Mouse (Mus musculus): ENCODE measurements at regions not wholly inside any gene's neighbourhood (a gene's known extent, or its start where the extent isn't known, plus 50 kb on each side); places are given as distances from the start of the nearest gene placed in this dataset.

DNA sequence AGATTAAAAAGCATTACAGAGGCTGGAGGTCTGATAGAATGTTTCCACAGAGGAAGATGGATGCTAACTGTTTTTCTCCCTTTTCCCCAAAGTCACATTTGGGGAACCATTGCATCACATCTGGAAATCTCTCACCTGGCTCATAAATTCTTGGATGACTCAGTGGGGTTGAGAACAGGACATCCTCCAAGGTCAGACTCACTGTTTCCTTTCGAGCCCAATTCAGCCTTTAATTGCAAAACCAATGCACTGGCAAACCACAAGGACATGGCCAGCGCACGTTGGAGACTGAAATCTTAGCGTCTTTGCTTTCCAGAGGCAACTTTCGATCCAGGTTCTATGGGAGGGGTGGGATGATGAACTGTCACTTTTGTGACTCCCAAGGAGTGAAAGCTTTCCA is 184.5 kb upstream of the Trib2 start:
- ATAC-seq (ENCODE audit: insufficient number of reproducible peaks, low FRiP score, low TSS enrichment): no peak

DNA sequence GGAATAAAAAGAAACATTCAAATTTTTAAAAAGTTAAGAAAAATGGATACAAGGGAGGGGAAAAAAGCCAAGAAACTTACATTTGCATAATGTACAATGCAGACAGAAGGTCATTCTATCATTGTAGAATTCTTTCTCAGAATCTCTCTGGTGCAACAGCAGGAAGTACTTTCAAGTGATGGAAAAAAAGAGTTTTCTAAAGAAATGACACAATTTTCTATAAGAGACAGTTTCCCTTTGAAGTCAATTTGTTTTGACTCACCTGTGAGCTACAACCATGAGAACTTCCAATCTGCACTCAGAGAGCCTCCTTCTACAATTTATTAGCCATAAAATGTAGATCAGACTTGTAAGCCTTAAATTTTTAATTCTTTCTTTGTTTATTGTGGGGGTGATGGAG is 181.6 kb upstream of the Trib2 start:
- no peak for ATAC-seq (ENCODE audit: insufficient number of reproducible peaks, low FRiP score, low TSS enrichment)

GRCm38 (mm10) chr12:15993866-15994265 is 177.1 kb upstream of the Trib2 start:
- ATAC-seq (ENCODE audit: insufficient number of reproducible peaks, low FRiP score, low TSS enrichment): no peak

DNA sequence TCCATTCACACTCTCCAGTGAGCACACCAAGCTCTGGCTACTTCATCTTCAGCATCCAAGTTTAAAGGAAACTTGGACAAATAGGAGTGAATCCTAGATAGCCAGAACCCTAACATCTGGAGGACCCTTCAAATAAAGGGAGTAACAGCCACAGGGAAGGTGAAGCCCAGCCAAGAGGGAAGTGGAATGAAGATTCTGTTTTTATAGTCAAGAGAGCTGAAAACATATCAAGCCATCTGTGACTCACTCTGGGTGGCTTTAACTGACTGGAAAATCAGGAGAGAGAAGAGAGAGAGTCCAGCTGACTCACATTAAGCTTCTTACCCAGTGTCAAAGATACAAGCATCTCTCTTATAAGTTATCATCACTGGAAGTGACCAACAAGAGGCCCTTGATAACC is 169.6 kb upstream of the Trib2 start:
- no peak for ATAC-seq (ENCODE audit: insufficient number of reproducible peaks, low FRiP score, low TSS enrichment)

DNA sequence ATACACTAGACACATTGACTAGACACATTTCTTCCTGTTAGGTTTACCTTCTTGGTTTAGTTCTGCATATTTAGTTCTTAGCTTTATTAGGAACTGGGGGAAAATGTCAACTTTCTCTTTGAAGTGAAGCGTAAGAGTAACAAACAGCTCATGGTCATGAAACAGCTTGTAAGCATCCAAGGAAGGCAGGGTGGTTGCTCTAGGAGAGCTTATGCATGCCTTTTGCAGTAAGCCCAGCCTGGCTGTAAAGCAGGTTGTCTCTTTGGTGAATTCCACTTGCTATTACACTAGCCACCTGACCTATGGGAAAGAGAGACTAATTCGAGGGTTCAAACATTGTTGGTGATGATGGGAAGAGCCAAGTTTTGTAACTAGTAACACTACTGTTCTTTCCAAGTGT is 168.9 kb upstream of the Trib2 start:
- ATAC-seq (ENCODE audit: insufficient number of reproducible peaks, low FRiP score, low TSS enrichment): no peak

DNA sequence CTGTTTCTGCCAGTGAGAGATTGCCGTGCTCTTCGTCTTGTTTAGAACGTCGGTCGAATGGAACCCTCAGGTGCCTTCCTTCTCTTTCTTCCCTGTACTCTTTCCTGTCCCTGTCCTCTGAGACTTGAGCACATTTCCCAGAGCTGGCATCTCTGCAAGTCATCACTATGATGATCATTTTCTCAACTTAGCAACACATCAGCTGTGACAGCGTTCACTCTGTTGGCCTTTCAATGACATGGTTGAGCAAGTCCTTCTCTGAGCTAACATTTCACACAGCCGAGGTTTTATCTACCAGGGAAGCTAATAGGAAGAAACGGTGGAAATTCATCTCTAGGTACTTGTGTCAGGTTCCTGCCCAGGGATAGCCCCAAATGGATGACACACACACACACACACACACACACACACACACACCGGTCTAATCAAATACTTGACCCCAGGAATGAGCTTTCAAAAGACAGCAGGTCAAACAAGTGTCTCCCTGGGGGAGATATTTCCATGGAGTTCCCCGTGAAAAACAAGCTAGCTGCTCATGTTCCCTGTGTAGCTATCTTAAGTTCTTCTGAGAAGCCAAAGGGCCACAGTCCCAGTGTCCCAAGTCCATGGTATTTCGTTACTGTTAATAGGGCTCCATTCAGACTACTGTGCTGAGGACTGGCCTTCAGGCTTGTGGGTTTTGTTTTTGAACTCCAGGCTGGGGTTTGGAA is 167.0 kb upstream of the Trib2 start:
- no peak for ATAC-seq (ENCODE audit: insufficient number of reproducible peaks, low FRiP score, low TSS enrichment)

GRCm38 (mm10) chr12:15981741-15982140 is 165.0 kb upstream of the Trib2 start:
- no peak for ATAC-seq (ENCODE audit: insufficient number of reproducible peaks, low FRiP score, low TSS enrichment)

DNA sequence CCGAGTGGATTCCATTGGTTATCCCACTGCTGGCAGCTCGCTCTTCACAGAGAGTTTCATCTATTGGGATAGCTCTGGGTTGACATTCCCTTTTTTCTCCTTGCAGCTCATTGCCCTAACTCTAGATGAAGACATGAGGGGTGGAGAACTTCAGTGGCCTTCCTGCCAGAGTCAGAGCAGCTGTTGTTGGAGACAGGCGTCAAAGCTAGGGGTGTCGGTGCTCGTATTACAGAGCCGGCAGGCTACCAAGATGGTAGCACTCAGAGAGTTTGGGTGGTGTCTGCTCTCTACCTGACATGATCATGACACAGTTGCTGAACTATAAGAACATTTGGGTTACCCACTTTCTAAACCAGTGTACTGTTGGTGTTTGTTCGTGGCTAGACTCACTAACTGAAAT is 162.5 kb upstream of the Trib2 start:
- no peak for ATAC-seq (ENCODE audit: insufficient number of reproducible peaks, low FRiP score, low TSS enrichment)

DNA sequence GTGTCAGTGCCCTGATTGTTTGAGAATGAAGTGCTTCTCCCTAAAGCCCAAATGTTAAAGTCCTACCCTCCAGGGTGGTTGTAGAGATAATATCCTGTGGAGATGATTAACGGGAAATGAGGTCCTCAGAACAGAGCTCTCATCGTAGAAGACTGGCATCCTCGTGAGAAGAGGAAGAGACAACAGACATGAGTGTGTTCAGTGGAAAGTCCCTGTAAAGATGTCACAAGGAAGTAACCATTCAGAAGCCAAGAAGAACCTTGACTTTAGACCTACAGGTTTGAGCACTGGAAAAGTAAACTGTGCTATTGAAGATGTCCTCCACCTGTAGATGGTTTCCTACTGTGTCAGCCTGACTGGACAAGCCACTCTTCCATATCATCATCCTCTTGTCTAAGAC is 155.1 kb upstream of the Trib2 start:
- ATAC-seq (ENCODE audit: insufficient number of reproducible peaks, low FRiP score, low TSS enrichment): no peak

- no peak for ATAC-seq (ENCODE audit: insufficient number of reproducible peaks, low FRiP score, low TSS enrichment)
These were observed 153.5 kb upstream of the Trib2 start for GRCm38 (mm10) chr12:15970262-15970661.

DNA sequence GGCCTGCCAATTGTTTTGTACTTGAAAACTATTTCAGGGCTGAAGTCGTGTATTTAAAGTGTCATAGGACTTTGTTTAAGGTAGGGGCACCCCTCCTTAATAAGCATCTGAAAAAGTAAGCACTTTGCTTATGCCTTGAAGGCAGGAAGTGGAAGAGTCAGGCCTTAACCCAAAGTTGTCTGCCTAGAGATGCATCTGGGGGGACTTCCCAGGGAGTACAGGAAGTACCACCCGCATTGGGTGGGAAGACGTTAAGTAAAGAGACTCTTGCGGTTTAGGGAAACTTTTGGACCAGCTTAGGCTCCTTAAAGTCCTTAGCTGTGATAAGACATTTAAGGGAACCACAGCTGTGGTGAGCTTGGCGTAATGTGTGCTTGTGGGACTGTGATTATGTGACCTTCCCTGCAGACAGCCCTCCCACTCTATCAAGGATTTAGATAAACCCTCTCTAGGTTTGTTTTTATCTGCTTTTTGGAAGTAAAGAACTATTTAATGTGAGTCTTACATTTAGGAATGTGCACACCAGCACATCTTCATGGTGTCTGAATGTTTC is 150.9 kb upstream of the Trib2 start:
- ATAC-seq (ENCODE audit: insufficient number of reproducible peaks, low FRiP score, low TSS enrichment): no peak

DNA sequence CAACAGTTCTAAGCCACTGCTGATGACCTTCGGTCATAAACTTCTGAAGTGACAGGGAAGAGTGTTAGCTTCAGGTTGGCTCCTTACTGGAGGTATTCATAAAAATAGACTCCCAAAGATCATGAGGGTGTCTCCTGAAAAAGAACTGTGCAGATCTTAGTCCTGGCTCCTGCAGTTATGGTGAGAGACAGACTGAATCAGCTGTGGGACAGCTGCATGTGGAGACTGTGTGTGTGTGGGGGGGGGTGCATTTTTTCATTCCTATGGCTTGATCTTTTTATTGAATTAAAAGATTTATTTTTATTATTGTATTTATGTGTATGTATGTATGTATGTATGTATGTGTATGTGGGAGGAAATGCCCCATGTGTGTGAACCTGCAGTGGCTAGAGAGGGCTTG is 149.9 kb upstream of the Trib2 start:
- no peak for ATAC-seq (ENCODE audit: insufficient number of reproducible peaks, low FRiP score, low TSS enrichment)

GRCm38 (mm10) chr12:15965921-15966320 is 149.2 kb upstream of the Trib2 start:
- ATAC-seq (ENCODE audit: insufficient number of reproducible peaks, low FRiP score, low TSS enrichment): no peak

GRCm38 (mm10) chr12:15964073-15964472 is 147.4 kb upstream of the Trib2 start:
- no peak for ATAC-seq (ENCODE audit: insufficient number of reproducible peaks, low FRiP score, low TSS enrichment)

DNA sequence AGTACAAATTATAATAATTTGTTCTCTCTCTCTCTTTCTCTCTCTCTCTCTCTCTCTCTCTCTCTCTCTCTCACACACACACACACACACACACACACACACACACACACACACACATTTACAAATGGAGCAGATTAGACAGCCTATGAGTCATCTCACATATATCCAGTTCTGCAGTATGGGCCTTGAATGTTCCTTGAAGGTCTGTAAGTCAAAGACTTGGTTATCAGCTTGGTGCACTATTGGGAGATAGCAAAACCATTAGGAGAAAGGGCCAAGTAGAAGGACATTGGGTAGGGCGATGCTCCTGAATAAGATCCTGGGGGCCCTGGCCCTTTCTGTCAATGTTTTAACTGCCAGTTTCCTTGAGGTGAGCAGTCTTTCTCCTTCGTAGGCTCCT is 145.1 kb upstream of the Trib2 start:
- no peak for ATAC-seq (ENCODE audit: insufficient number of reproducible peaks, low FRiP score, low TSS enrichment)

GRCm38 (mm10) chr12:15937443-15938237 is 120.9 kb upstream of the Trib2 start:
- no peak for ATAC-seq (ENCODE audit: insufficient number of reproducible peaks, low FRiP score, low TSS enrichment)

- ATAC-seq (ENCODE audit: insufficient number of reproducible peaks, low FRiP score, low TSS enrichment): no peak
These were observed 115.3 kb upstream of the Trib2 start for GRCm38 (mm10) chr12:15932067-15932466.

DNA sequence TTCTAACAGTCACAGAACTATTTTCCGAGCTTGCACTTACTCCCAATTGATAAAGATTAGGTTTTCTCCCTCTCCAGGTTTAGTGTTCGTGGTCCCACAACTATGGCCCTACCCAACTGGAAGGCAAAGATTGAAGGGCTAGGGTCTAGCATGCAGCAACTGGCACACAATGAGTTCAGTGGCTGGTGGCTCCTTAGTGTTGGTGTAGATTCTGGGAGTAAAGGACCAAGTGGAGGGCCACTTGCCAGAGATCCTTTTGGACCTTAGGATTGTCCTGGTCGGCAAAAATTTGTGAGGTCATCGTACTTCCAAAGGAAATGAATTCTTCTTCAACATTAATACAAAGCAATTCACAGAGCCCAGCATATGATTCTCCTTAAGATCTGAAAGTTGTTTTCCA is 114.8 kb upstream of the Trib2 start:
- no peak for ATAC-seq (ENCODE audit: insufficient number of reproducible peaks, low FRiP score, low TSS enrichment)

DNA sequence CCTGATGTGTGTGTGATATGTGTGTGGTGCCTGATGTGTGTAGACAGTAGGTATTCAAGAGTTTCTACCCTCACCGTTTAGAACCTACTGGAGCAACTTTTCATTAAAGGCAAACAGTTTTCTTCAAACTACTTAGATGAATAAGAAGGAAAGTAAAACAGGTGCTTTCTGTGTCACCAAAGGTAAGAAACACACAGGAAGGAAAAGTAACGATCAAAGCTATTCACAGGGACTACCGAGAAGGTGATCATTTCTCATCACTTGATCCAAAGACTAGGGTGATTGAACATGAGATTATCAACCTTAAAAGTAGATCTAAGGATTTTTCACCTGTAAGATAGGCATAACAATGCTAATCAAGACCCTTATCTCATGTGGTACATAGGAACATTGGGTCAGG is 113.4 kb upstream of the Trib2 start:
- no peak for ATAC-seq (ENCODE audit: insufficient number of reproducible peaks, low FRiP score, low TSS enrichment)

DNA sequence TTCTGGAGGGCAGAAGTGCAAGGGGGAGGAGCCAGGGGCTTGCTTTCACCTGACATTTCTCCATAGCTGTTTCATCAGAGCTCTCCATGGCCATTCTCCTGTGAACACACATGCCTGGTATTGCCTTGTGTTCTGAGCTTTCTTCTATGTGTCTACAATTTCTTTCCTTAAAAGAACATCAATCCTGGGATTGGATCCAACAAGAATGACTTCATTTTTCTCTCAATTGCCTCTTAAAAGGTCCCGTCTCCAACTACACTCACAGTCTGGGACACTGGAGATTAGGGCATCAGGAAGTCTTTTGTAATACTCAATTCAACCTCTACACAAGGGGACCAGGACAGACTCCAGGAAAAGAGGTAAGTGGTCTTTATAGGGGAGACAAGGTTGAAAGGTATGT is 112.8 kb upstream of the Trib2 start:
- ATAC-seq (ENCODE audit: insufficient number of reproducible peaks, low FRiP score, low TSS enrichment): no peak

GRCm38 (mm10) chr12:15918291-15918690 is 101.6 kb upstream of the Trib2 start:
- no peak for ATAC-seq (ENCODE audit: insufficient number of reproducible peaks, low FRiP score, low TSS enrichment)

DNA sequence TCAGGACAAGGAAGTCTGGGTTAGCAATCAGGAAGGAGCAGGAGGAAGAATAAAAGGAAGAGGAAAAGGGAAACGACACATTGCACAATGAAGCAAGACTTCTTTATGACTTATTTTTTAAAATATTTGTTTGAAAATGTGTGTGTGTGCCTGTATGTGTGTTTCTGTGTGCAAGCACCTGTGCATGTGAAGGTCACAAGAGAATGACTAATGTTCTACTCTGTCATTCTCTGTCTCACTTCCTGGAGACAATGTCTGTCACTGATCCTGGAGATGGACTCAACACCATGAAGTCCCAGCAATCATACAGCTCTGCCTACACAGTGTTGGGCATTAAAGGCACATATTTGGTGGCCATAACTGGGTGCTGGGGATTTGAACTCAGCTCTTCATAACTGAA is 96.2 kb upstream of the Trib2 start:
- ATAC-seq (ENCODE audit: insufficient number of reproducible peaks, low FRiP score, low TSS enrichment): no peak

Measured in cerebellum, adult (tissue).